Mouse (Mus musculus): Measurements from ENCODE around the gene Msrb2. TPM values are rescaled to one million over a fixed set of nuclear protein-coding genes. Genes with fewer than 3 reads are reported as not detected.

The Msrb2 gene
- total RNA-seq, 2 experiments from 2014 or later = 0.61 TPM; not detected in 1

DNA sequence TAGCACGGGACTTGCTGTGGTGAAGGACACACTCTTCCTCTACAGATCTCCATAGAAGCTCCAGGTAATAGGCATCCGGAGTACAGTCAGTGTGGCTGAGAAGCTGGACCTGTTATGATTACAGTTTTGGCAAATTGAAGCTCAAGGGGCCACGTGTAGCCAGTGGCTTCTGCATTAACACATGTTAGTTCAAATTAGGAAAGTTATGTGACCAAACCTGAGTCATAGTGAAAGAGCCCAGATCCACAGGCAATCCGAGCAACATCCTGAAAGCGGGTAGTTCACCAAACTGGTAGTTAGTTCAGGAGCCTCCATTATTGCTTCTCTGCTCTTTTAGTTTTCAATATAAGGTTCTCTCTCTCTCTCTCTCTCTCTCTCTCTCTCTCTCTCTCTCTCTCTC lies 14.5 kb downstream of the Msrb2 start:
- ATAC-seq (replicated peaks; ENCODE audit: low FRiP score, poor library complexity, severe bottlenecking) = no peak

DNA sequence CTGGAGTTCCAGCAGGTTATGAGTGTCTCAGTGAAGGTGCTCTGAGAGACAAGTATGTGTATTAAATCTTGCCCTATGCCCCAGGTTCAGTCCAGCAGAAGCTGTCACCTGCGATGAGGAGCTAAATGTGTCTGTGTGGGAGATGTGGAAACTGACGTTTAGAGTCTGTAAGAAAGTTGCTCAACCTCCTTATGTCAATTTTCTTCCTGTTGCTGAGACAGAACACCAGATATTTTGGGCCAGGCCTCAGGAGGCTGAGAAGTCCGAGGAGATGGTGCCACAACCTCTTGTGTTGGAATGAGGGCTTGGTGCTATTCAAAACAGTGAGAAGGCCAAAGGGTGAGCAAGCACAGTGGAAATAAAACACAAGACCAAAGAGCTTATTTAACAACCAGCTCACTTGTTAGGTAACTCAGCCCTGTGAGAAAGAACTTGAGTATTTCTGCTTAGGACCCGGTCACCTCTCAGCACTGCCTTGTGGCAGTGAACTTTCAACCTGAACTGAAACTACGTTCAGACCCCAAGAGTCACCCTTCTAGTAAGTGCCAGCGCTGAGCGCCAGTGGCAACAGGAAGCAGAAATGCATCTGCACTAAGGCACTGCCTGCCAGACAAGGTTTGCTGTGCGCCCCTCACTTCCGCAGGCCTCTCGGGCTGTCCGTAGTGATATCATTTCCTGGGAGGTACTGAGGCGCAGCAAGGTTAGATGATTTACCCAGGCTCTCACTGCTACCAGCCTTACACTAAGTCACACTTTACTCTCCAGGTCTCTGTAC lies 17.3 kb downstream of the Msrb2 start:
- no peak for ATAC-seq (replicated peaks; ENCODE audit: low FRiP score, poor library complexity, severe bottlenecking)

DNA sequence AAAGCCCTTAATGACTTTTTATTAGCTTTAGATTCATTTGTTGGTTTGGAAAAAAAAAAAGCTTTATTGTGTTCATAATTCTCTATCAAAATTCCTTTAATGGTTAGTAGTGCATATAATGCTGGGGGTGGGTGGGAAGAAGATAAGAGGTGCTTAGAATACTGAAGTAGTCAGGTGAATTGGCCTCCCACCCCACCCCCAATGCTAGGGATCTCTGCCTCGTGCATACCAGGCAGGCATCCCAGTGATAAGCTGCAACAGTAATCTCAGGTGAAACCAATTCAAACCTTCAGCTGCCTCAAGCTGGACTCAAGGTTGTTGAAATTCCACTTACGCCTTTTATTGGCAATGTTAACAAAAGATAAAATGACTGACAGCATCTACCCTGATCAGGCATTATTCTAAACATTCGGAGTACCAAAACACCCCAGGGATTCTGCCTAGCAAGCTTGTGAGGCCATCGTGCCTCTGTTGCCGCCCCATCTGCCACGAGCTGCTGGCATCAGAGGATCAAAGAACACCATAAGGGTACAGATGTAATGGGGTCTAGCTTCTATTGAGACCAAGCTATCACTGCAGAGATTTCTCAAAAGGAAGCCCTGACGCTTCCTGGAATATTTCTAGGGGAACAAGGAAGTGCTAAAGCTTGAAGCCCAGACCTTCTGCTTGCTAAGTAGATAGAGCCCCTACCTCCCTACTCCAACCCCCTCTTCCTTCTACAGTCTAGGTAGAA lies 19.3 kb downstream of the Msrb2 start:
- no peak for ATAC-seq (replicated peaks; ENCODE audit: low FRiP score, poor library complexity, severe bottlenecking)

DNA sequence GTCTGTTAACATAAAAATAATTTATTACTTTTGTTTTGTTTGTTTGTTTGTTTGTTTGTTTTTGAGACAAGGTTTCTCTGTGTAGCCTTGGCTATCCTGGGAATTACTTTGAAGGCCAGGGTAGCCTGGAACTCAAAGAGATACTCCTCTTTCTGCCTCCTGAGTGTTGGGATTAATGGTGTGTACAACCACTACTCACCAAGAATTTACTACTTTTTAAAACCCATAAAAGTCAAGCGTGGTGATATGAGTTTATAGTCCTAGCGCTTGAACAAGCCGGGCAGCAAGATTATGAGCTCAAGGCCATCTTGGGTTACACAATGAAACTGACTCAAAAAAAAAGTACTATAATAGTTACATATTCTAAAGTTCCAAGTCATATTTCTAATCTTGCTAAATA lies 20.4 kb downstream of the Msrb2 start:
- ATAC-seq (replicated peaks; ENCODE audit: low FRiP score, poor library complexity, severe bottlenecking) = no peak

DNA sequence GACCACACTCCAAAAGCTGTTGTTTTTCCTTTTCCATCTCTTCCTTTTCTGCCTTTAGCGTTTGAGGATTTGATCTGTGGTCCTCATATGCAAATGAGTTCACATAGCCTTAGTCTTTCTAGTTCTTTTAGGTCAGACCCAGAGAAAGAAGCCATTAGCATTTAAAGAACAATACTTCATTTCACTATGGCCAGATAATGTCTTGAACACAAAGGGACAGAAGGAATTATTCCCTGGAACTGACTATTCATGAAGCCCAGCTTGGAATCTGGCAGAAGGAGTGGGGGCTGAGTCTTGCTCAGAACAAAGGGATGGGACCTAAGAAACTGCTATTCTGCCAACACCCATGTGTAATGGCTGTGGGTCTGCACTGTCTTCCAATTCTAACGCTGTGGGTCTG lies 21.6 kb downstream of the Msrb2 start:
- ATAC-seq (replicated peaks; ENCODE audit: low FRiP score, poor library complexity, severe bottlenecking) = no peak

DNA sequence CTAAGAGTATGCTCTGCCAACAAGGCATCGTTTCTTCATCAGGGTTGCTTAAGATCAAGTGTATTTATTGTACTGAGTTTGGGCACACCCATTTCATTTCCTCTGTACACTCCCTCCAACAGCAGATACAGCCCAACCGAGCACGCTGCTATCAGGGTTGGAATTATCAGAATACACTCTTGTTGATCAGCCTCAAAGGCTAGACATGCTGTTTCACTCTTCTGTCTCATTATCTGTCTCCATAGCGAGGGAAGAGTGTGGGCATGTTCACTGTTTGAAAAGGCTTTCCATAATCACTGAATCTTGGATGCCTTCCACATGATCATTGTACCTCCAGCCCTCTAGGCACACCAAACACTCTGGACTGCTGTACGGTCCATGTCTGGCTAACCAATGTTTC lies 34.2 kb downstream of the Msrb2 start:
- no peak for ATAC-seq (replicated peaks; ENCODE audit: low FRiP score, poor library complexity, severe bottlenecking)

DNA sequence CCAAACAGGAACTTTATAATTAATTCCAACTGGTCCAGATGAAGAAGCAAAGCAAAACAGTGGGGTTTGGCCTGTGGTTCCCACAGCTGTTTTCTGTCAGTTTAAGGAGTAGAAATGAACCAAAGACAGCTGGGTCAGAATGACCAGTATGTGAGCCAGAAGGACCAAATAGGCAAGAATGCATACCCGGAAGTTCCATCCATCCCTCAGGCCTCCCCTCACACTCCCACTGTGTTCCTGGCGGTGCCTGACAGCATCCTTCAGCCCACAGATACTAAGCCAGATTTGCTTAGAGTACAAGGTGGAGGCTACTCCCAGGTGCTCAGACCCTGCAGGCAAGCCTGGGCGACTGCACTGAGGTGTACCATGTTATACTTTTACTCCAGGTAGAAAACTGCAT lies 35.3 kb downstream of the Msrb2 start:
- ATAC-seq (replicated peaks; ENCODE audit: low FRiP score, poor library complexity, severe bottlenecking) = no peak

DNA sequence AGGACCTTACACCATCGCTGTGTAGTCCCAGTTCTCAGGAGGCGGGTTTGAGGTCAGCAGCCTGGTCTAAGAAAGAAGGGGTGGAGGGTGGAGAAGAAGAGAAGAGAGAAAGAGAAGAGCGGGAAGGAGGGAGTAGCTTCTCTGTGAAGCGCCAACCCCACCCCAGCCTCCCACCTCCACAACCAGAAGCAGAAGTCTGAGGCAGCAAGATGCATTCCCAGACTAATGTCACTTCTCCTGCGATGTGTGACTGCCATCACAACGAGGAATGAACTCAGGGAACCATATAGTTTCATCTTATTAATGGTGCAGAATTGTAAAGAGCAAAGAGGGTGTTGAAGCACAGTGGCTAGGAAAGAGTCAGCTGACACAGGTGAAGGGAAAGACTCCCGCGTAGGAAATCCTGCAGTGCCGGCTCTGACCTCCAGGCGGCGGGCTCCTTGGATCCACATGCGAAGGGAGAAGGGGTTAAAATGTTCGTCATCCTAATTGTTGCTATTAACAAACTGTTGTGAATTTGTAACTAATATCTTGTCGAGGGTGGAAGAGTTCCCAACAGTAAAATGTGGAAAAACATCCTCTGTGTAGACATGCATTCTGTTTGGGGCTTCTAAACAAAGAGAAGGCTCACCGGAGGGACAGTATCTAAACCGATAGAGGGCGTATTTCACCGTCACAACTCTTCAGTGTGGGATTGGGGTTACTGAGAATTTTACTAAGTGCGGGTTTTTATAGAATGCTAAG lies 43.2 kb downstream of the Msrb2 start:
- peak; percentile 79 for ATAC-seq (replicated peaks; ENCODE audit: low FRiP score, poor library complexity, severe bottlenecking)

DNA sequence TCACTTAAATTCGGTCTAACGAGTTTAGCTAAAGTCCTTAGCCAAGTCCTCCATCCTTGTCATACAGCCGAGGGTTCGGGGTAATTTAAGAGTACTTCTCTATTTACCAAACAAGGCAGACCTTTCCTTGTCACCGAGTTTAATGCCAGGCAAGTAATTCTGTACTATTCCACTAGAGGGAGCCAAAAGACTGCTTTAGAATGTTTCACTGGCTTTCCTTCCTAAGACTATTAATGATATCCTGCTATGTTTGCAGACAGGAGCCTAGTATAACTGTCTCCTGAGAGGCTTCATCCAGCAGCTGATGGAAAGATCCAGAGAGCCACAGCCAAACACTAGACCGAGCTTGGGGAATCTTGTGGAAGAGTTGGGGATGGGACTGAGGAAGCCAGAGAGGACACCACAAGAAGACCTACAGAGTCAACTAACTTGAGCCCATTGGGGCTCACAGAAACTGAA lies 43.9 kb downstream of the Msrb2 start:
- ATAC-seq (replicated peaks; ENCODE audit: low FRiP score, poor library complexity, severe bottlenecking) = peak; percentile 82

DNA sequence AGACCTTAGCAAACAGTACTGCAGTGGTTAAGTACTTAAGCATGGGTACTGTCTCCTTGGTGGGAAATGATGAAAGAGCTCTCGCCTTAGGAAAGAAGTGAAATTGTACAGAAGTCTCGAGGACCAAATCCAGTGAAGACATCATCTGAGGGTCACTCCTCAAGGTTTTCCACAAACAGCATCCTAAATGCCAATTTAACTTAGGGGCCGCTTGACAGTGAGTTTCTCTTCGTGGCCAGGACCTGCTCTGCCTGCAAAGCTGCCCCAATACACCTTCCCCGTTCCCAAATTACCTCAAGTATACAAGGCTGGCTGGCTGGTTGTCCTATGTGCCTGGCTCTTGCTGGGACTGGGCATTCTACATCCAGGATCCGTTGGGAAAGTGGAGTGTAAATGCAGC lies 44.8 kb downstream of the Msrb2 start:
- ATAC-seq (replicated peaks; ENCODE audit: low FRiP score, poor library complexity, severe bottlenecking) = no peak

DNA sequence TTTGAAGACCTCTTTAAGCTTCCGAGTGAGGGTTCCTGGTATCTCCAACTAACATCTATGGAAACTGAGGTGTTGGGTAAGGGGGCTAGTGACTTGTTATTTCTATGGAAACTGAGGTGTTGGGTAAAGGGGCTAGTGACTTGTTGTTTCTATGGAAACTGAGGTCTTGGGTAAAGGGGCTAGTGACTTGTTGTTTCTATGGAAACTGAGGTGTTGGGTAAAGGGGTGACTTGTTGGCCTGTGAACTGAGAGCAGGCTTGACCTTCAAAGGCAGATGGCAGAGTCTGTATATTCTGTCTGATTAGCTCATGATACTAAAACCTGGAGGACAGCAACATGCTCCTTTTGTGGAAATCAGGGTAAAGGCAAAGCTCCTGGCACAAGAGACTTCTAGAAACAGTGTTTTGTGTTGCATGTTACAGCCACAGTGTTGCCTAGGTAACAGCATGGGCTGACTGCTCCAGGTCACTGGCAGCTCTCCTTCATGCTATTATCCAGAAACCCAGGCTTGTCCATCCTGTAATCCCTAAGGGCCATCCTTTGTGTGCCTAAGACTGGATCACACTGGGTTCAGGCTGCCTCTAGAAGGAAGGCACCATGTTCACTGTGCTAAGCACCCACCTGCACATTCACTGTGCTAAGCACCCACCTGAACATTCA lies 48.6 kb downstream of the Msrb2 start:
- no peak for ATAC-seq (replicated peaks; ENCODE audit: low FRiP score, poor library complexity, severe bottlenecking)

DNA sequence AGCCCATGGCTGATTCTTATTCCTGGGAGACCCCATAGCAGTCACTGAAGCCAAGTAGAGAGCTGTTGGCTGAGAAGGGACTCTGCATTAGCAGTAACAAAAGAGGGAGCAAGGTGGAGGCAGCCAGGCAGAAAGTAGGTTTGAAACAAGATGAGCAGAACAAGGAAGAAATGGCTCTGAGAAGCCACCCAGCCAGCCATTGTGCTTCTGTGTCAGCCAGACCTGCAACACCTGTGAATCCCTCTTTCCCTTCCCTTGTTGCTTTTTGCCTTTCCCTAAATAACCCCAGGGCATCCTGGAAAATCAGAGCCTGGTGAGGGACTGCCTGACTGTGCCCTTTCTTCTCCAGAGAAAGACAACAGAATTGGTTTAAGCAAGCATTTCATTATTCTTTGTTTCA lies 51.0 kb downstream of the Msrb2 start:
- no peak for ATAC-seq (replicated peaks; ENCODE audit: low FRiP score, poor library complexity, severe bottlenecking)

DNA sequence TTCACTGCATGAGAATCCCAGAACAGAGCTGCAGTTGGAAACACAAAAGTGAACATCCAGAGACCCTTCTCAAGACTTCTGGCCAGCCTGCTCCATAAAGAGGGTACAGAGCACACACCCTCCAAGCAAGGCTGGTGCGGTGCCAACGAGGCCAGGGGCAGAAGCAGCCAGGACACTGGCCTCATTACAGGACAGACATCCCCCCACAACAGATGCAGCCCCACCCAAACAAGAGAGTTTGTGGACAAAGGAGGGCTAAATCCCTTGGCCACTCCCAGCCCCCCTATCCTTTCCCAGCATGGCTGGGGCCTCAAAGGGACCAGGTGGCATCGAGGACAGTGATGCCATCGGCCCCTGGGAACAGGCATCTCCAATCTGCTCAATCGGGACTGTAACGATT lies 51.8 kb downstream of the Msrb2 start:
- ATAC-seq (replicated peaks; ENCODE audit: low FRiP score, poor library complexity, severe bottlenecking) = no peak

DNA sequence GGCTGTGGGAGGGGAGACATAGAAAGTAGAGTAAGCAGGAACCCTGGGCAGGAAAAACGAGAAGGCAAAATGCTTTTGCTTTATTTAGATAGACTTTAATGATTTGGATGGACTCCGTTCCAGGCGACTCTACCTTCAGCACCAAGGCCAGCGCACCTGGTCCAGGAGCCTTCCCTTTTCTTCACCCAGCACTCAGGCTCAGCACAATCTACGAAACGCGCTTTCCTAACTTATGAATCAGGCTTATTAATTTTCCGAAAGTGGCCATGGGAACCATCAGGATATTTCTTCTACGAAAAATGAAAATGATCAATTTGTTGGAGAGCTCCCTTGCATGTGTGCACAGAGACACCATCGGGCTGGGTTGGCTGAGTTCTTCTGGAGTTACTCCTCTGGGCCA lies 57.8 kb downstream of the Msrb2 start:
- no peak for ATAC-seq (replicated peaks; ENCODE audit: low FRiP score, poor library complexity, severe bottlenecking)

DNA sequence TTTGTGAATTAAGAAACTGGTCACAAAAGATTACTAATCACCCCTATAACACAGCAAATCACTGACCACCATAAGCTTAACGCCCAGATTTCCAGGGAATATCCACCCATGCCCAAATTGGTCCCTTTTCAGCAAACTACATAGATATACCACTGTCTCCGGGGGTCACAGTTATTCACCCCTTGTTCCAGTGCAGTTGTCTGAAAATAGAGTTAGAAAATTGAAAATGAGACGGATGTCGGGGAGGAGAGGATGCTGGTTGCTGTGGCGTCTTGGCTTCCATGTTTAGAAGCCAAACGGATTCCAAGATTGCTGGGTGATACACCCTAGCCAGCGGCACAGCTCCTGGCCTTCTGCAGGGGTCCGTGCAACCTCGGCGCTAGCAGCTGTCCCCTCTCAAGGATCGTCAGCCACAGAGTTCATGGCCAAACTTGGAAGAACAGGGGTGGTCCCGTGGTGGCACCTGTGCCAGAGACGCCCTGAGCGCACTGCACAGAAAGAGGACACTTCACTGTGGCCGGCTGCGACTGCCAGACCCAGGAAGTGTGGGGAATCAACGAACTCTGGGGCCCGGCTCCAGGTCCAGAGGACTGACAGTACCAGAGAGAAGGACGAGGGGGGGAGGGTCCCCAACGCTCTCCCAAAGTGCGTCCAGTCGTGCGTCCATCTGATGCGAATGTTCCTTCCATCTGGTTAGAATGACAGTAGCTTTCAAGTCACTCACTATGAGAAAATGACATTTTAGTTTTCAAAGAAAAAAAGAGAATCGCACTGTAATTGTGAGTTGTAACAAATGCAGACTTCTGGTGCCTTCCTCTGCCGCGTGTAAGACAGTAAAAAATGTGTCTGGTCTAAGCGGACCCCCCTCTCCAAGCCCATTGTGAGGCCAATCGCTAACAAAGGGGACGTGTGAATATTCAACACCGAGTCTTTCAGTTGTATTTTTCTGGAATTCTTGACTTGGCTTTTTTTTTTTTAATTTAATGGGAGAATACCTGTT lies 58.8 kb downstream of the Msrb2 start:
- ATAC-seq (replicated peaks; ENCODE audit: low FRiP score, poor library complexity, severe bottlenecking) = no peak

DNA sequence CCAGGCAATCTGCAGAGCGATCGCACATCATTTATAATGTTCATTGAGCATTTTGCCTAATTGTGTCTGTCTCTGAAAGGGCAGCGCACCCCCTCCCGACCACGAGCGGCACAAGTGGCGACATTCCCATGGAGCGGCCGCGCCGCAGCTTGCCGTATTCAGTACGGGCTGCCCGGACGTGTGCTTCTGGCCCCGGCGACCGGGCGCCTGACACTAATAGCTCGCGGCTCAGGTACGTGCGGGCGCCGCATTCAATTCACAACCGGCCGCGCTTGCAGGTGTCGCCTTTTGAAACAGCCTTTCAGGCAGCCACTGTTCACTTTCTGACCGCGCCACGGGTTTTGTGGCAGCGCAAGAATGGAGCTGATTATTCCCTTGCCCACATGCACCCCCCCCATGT lies 59.5 kb downstream of the Msrb2 start:
- ATAC-seq (replicated peaks; ENCODE audit: low FRiP score, poor library complexity, severe bottlenecking) = no peak

DNA sequence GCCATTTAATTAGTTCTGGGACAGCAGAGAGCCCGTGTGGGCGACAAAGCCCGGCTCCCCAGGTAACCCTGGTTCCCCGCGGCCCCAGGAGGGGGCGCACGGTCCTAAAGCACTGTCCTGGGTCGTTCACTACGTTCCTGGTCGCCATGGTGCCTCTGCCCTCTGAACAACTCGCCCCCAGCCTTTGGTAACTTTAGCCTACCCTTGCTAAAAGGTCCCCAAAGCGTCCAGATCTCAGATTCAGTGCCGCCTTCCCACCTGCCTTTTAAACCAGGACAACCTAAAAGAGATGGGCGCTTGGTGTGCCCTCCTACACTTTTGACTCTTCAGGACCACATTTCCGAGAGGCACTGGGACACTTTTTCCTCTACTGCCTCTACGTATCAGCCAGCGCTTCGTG lies 59.9 kb downstream of the Msrb2 start:
- no peak for ATAC-seq (replicated peaks; ENCODE audit: low FRiP score, poor library complexity, severe bottlenecking)

DNA sequence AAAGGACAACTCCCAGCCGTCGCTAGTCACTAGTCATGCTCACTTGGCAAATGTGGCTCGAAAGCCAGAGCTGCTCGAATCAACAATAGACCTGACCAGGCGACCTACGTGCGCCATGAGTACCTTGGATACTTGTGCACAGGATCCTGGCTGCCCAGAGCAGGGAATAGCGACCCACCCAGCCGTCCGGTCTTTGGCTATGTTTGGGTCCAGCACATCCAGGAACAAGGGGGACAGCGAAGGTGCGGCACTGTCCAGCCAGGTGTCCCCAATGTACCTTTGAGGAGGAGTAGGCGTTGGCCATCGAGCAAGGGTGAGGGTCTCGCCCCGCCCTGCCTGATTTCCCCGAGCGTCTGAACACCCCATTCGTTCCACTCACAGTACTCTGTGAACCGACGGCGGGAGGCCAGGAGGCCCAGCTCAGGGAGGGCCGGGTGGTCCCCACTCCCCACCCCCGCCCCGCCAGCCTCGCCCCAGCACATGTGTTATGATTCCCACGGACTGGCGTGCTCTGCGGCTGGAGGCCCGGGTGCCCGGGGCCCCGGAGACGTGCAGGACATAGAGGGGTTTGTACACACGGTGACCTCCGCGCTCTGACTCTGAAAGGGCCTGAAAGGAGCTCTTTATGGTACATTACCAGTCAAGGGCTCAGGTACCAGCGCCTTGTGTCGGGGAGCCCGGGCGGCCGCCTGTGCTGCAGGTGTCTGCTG lies 60.5 kb downstream of the Msrb2 start:
- ATAC-seq (replicated peaks; ENCODE audit: low FRiP score, poor library complexity, severe bottlenecking) = no peak
